Mouse (Mus musculus): Measurements from ENCODE around the gene Cct4. TPM values are rescaled to one million over a fixed set of nuclear protein-coding genes. Genes with fewer than 3 reads are reported as not detected.
A peak's percentile ranks its signal among the peaks of the same experiment; 100 is the strongest.

Cct4 gene
- polyA plus RNA-seq, 1 experiment: 64.7 TPM

GRCm38 (mm10) chr11:23005276-23005675, 15.0 kb downstream of the Cct4 start:
- Histone ChIP-seq H3K27ac (ENCODE audit: insufficient read depth, low read length) (no peak overlapping the region), H3K4me1 (ENCODE audit: control insufficient read depth, insufficient read depth, low read length) (no peaks in the 10 kb centered on the region), H3K4me3 (ENCODE audit: insufficient read depth, low read length) (no peak overlapping the region)
- no peak for TF ChIP-seq CTCF (IDR thresholded peaks at IDR 0.05; ENCODE audit: extremely low read depth, insufficient read depth, low read length)
- no peak for TF ChIP-seq POLR2A (IDR thresholded peaks at IDR 0.05; ENCODE audit: extremely low read depth, insufficient read depth, low read length)

- H3K27ac ChIP-seq (ENCODE audit: insufficient read depth, low read length): no peak overlapping the region
- H3K4me3 ChIP-seq (ENCODE audit: insufficient read depth, low read length): peak overlapping the region; percentile 86; the same call in 1 of the 2 replicates
- no peak for TF ChIP-seq POLR2A (IDR thresholded peaks at IDR 0.05; ENCODE audit: extremely low read depth, insufficient read depth, low read length)
- TF ChIP-seq CTCF (IDR thresholded peaks at IDR 0.05; ENCODE audit: extremely low read depth, insufficient read depth, low read length): no peak
- no peaks in the 10 kb centered on the region for H3K4me1 ChIP-seq (ENCODE audit: control insufficient read depth, insufficient read depth, low read length)
Observed at GRCm38 (mm10) chr11:23007166-23007480, 16.8 kb downstream of the Cct4 start.

GRCm38 (mm10) chr11:23007481-23008180, 17.3 kb downstream of the Cct4 start, which contains the start of gene Fam161a:
TSS of gene Fam161a (plus strand) at chr11:23007531.
- no peaks in the 10 kb centered on the region for H3K4me1 ChIP-seq (ENCODE audit: control insufficient read depth, insufficient read depth, low read length)
- H3K4me3 ChIP-seq (ENCODE audit: insufficient read depth, low read length): peak within 1 kb of the TSS; percentile 86
- peak within 1 kb of the TSS; percentile 82 for H3K27ac ChIP-seq (ENCODE audit: insufficient read depth, low read length)
- 0 out of 2 replicates have a peak, but pooled peaks have one; percentile 63 for TF ChIP-seq POLR2A (IDR thresholded peaks at IDR 0.05; ENCODE audit: extremely low read depth, insufficient read depth, low read length)
- TF ChIP-seq CTCF (IDR thresholded peaks at IDR 0.05; ENCODE audit: extremely low read depth, insufficient read depth, low read length): no peak

- peak overlapping the region; percentile 82 for H3K27ac ChIP-seq (ENCODE audit: insufficient read depth, low read length)
- no peaks in the 10 kb centered on the region for H3K4me1 ChIP-seq (ENCODE audit: control insufficient read depth, insufficient read depth, low read length)
- peak overlapping the region; percentile 86 for H3K4me3 ChIP-seq (ENCODE audit: insufficient read depth, low read length)
- TF ChIP-seq CTCF (IDR thresholded peaks at IDR 0.05; ENCODE audit: extremely low read depth, insufficient read depth, low read length) (no peak), POLR2A (IDR thresholded peaks at IDR 0.05; ENCODE audit: extremely low read depth, insufficient read depth, low read length) (peak; percentile 72)
Observed at GRCm38 (mm10) chr11:23008181-23008823, 18.0 kb downstream of the Cct4 start.

- no peak for TF ChIP-seq POLR2A (IDR thresholded peaks at IDR 0.05; ENCODE audit: extremely low read depth, insufficient read depth, low read length)
- TF ChIP-seq CTCF (IDR thresholded peaks at IDR 0.05; ENCODE audit: extremely low read depth, insufficient read depth, low read length): no peak
- H3K4me1 ChIP-seq (ENCODE audit: control insufficient read depth, insufficient read depth, low read length): no peaks in the 10 kb centered on the region
- H3K4me3 ChIP-seq (ENCODE audit: insufficient read depth, low read length): peak overlapping the region; percentile 86; the same call in 1 of the 2 replicates
- no peak overlapping the region for H3K27ac ChIP-seq (ENCODE audit: insufficient read depth, low read length)
Observed at GRCm38 (mm10) chr11:23008824-23009200, 18.5 kb downstream of the Cct4 start.

- TF ChIP-seq POLR2A (IDR thresholded peaks at IDR 0.05; ENCODE audit: extremely low read depth, insufficient read depth, low read length): no peak
- H3K4me1 ChIP-seq (ENCODE audit: control insufficient read depth, insufficient read depth, low read length): no peaks in the 10 kb centered on the region
Observed at GRCm38 (mm10) chr11:23013096-23013495, 22.8 kb downstream of the Cct4 start.

GRCm38 (mm10) chr11:23013580-23014294, 23.4 kb downstream of the Cct4 start:
- TF ChIP-seq CTCF (IDR thresholded peaks at IDR 0.05; ENCODE audit: extremely low read depth, insufficient read depth, low read length): peak; percentile 12; the same call in 1 of the 2 replicates
- no peak for TF ChIP-seq POLR2A (IDR thresholded peaks at IDR 0.05; ENCODE audit: extremely low read depth, insufficient read depth, low read length)
- Histone ChIP-seq H3K27ac (ENCODE audit: insufficient read depth, low read length) (no peak overlapping the region), H3K4me3 (ENCODE audit: insufficient read depth, low read length) (no peak overlapping the region), H3K4me1 (ENCODE audit: control insufficient read depth, insufficient read depth, low read length) (no peaks in the 10 kb centered on the region)

More at GRCm38 (mm10) chr11:23013096-23013495, 22.8 kb downstream of the Cct4 start:
- Histone ChIP-seq H3K27ac (ENCODE audit: insufficient read depth, low read length) (no peak overlapping the region), H3K4me3 (ENCODE audit: insufficient read depth, low read length) (no peak overlapping the region)

GRCm38 (mm10) chr11:23014996-23015395, 24.7 kb downstream of the Cct4 start:
- H3K4me1 ChIP-seq (ENCODE audit: control insufficient read depth, insufficient read depth, low read length): no peaks in the 10 kb centered on the region
- H3K27ac ChIP-seq (ENCODE audit: insufficient read depth, low read length): no peak overlapping the region
- H3K4me3 ChIP-seq (ENCODE audit: insufficient read depth, low read length): no peak overlapping the region
- TF ChIP-seq CTCF (IDR thresholded peaks at IDR 0.05; ENCODE audit: extremely low read depth, insufficient read depth, low read length) (no peak), POLR2A (IDR thresholded peaks at IDR 0.05; ENCODE audit: extremely low read depth, insufficient read depth, low read length) (no peak)

GRCm38 (mm10) chr11:23017943-23018342, 27.6 kb downstream of the Cct4 start:
- no peaks in the 10 kb centered on the region for H3K4me1 ChIP-seq (ENCODE audit: control insufficient read depth, insufficient read depth, low read length)
- H3K4me3 ChIP-seq (ENCODE audit: insufficient read depth, low read length): no peak overlapping the region
- TF ChIP-seq CTCF (IDR thresholded peaks at IDR 0.05; ENCODE audit: extremely low read depth, insufficient read depth, low read length) (no peak), POLR2A (IDR thresholded peaks at IDR 0.05; ENCODE audit: extremely low read depth, insufficient read depth, low read length) (no peak)
- H3K27ac ChIP-seq (ENCODE audit: insufficient read depth, low read length): no peak overlapping the region

Data from cortical plate, adult 2 months (tissue).